Mouse (Mus musculus) adrenal gland, adult 2 months (tissue): ENCODE results near the gene Fam155a. TPM values are rescaled to one million over a fixed set of nuclear protein-coding genes. Genes with fewer than 3 reads are reported as not detected.

Experiments used
- DNase-seq: peaks from one replicate; pipeline ENCODE4 v3.0.0; 2021
- polyA plus RNA-seq: library from polyadenylated mRNA; depleted of rRNA; stranded (reverse); fragments of >200 nt; gene quantifications from 2 replicates; pipeline ENCODE4 v1.2.3, GENCODE M21; 2012
- total RNA-seq, 2 experiments: library from RNA; stranded (reverse); gene quantifications; 2 replicates each; pipeline ENCODE4 v1.2.3; 2021

Gene Fam155a
- total and polyA plus RNA-seq, 3 experiments, result 6.8 to 12.8 (median 9.3) TPM

DNA sequence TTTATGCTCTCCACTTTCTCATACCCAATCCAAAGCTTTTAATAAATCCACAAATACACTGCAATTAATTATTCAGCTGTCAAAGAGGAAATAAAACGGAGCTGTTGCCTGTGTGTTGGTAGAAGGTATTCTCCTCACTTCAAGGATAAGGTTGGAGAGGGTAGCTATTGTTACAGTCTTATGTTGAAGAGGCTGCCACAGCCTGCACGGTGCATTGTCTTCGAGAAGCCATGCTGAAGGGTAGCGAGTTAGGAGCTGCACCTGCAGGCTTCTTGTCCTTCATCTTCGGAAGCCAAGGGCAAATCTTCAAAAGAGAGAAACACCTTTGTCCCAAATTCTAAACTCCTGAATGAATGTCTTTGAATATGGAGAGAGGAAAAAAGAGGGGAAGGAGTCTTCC lies 288.4 kb downstream of the Fam155a start:
- no peak for DNase-seq

DNA sequence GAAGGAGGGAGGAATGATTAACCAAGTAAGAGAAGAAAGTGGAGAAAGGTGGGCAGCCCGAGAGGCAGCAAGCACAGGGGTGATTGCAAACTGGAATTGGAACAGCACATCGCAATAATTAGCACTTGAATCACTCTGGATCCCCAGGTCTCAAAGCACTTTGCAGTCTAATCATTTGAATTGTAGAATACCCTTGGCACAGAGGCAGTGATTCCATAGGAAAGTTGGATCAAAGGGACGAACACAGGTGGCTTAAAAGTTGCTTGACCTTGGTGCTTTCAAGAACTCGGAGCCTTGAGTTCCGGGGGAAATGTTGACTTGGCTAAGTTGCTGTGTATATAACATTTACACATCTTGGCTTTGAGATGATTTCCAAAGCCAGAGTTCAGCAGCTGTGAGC lies 299.7 kb downstream of the Fam155a start:
- DNase-seq, result no peak

- DNase-seq, result no peak
Measured at GRCm38 (mm10) chr8:9470114-9470513, 300.8 kb downstream of the Fam155a start.

DNA sequence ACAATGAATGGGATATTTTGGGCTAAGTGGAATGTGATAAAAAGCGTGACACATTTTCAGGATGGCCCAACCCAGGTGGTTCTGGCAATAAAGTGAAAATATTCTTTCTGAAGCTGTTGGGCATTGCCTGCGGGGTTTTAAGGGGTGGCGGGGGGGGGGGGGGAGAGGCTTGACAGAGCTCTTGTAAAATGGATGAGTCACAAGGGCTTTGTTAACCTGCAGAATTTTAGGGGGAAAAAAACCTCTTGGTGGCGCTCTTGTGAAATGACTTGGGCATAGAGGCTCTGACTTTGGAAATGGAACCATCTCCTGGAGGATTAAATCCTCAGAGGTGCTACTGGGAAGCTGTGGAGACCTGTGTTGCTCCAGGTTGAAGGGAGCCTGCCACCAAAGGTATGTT lies 309.9 kb downstream of the Fam155a start:
- DNase-seq, result no peak

GRCm38 (mm10) chr8:9460707-9461106 lies 310.3 kb downstream of the Fam155a start:
- no peak for DNase-seq

GRCm38 (mm10) chr8:9458614-9459013 lies 312.3 kb downstream of the Fam155a start:
- no peak for DNase-seq

- DNase-seq, result no peak
Measured at GRCm38 (mm10) chr8:9455138-9455537, 315.8 kb downstream of the Fam155a start.

DNA sequence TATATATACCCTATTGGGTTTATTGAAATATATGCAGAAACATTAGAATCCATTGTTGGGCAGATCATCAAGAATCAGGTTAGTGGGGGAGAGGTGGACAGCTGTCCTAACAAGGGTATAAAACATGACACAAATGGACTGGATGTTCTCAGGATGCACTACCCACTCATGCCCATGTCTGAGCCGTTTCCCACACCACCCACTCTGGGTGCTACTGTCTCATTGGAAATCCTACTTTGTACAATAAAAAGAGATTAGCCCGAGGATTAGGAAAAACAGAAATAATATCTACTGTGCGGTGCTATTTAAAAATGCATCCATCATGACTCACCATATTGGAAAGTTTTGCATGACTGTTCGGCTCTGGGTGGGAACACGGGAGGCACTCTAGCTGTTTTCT lies 317.2 kb downstream of the Fam155a start:
- no peak for DNase-seq

DNA sequence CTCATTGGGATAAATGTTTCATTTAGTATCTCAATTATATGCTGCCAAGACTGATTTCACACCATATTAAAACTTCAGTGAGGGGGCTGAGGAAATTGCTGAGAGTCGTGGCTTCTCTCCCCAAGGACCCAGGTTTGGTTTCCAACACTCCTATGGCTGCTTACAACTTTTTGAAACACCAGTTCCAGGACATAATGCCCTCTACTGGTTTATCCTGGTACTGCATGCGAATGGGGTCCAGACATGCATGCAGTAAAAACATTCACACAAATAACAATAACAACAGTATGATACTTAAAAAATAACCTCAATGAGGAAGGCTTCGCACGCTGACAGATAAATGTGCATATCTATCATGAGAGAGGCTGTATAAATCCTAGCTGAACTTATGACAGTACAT lies 319.4 kb downstream of the Fam155a start:
- DNase-seq, result no peak

DNA sequence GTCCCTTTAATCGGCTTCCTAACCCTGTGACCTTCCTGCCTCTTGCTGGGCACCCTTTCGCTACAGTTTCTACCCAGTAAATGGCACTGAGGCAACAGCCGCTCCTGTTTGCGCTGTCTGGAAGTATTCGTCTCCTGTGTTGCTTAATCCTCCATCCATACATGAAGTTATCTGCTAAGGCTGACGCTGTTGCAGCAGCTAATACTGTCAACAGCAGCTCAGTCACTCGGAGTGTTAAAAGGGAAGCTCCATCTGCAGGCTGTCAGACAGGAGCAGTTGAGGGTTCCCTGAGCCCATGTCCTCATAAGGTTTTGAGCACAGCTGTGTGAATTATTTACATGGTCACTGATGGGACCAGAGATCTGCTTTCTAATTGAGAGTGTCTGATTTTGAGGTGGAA lies 322.3 kb downstream of the Fam155a start:
- DNase-seq, result no peak

- no peak for DNase-seq
Measured at GRCm38 (mm10) chr8:9437822-9438221, 333.1 kb downstream of the Fam155a start.

- DNase-seq, result no peak
Measured at GRCm38 (mm10) chr8:9435501-9435900, 335.5 kb downstream of the Fam155a start.

DNA sequence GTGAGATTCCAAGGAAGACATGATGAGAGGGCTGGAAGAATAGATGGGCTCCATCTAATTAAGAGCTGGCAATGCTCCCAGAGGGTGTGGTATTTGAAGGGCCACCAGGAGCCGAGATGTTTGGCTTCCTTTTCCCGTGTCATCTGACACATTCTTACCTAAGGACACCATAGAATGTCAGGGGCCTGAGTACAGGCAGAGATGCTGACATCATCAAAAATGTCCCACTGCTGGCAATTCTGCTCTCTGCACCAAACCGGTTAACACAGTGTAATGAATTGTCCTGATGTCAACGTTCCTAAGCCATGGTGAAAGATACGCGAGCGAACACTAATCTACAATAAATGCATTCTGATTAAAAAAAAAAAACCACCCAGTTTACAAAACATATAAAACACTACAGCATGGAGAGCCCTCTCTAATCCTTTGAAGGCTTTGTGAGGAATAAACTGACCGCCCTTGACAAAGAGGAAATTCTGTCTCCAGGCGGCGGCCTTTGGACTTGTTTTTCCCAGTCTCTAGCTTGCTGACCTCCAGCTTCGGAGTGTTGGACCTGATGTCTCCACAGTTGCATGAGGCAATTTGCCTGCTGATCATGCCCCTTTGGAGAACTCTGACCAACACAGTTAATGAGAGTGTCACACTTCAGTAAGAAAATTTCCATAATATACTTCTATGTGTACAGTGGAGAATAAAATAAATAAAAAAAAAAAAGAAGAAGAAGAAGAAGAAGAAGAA lies 338.2 kb downstream of the Fam155a start:
- no peak for DNase-seq

- DNase-seq, result no peak
Measured at GRCm38 (mm10) chr8:9428846-9429245, 342.1 kb downstream of the Fam155a start.

DNA sequence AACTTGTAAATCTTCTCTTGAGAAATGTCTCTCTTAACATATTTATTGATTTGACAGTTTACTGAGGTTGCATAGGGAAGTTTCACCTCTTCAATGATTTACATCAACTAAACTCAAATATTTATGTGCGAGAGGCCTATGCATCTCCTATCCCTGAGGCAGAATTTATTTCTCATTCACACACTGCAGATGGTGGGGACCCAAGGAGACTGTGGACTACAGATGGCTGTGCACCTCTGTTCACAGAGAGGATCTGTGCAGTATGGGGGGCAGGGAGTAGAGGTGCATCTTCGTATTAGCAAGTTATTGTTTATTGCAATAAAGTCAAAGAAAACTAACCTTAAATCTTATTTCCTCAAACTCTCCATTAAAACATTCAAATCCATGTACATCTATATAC lies 346.9 kb downstream of the Fam155a start:
- no peak for DNase-seq

DNA sequence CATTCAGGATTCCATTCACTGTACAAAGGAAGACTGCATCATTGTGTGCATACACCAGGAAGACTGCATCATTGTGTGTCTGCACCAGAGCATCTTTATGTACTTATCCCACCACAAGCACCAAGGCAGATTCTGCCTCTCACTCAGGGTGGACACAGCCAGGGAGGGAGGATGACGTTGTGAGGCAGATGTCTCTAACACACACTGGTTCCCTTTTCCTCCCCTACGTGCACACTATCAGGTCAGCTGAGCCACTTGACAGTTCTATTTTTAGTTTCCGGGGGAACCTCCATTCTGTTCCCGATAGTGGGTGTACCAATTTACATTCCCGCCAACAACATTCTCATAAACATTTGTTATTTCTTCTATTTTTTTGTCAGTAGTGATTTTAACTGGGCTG lies 347.4 kb downstream of the Fam155a start:
- DNase-seq, result no peak

DNA sequence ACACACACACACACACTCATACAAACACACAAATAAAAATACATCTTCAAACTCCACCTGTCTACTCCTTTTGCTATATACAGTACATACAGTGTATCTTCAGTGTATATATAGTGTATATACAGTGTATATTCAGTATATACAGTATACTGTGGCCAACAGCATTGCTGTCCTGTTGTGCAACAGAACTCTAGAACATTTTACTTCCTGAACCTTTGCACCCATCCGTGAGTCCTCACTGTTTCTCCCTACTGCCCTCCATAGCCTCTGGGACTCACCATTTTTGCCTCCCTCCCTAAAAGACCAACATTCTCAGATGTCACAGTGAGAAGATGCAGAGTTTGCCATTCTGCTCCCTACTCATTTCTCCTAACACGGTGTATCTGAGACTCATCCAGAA lies 347.8 kb downstream of the Fam155a start:
- DNase-seq, result no peak

GRCm38 (mm10) chr8:9418856-9419800 lies 351.8 kb downstream of the Fam155a start:
- DNase-seq, result no peak

DNA sequence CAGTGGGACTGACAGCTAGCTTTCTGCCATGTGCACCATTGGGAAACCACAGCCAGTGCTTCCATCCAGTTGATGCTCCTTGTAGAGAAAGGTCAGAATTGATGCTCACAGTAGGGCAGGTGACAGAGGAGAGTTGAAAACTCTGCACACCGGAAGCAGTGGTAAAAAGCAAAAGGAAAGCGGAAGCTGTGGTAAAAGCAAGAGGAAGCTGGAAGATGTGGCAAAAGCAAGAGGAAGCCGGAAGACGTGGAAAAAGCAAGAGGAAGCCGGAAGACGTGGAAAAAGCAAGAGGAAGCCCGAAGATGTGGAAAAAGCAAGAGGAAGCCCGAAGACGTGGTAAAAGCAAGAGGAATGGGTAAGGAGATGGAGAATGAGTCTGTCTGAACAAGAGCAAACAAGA lies 354.8 kb downstream of the Fam155a start:
- no peak for DNase-seq

GRCm38 (mm10) chr8:9408480-9408879 lies 362.5 kb downstream of the Fam155a start:
- no peak for DNase-seq

DNA sequence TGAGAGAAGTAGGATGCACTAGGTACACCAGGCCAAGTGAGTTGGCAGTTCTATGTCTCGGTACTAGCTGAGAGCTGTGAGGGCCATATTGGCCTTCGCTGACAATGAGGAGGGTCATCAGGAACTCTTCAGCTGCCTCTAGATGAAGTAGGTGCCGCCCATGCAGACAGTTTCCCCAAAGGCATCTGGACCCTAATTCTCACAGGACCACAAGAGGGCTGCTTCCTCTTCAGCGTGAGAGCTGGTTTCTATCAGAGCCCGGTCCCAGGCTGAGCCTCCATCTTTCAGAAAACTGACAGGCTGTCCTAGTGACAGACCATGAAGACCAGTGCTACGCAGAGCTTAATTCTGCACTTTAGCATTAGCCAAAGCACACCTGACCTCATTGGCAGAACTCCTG lies 364.8 kb downstream of the Fam155a start:
- DNase-seq, result no peak

- DNase-seq, result no peak
Measured at GRCm38 (mm10) chr8:9404651-9405050, 366.3 kb downstream of the Fam155a start.

- no peak for DNase-seq
Measured at GRCm38 (mm10) chr8:9402393-9402792, 368.6 kb downstream of the Fam155a start.
